Mouse (Mus musculus): ENCODE data around the gene Rpl24. TPM values are rescaled to one million over a fixed set of nuclear protein-coding genes. Genes with fewer than 3 reads are reported as not detected.

The Rpl24 gene
- polyA plus RNA-seq, 1 experiment, result 1,568 TPM

- H3K27me3 ChIP-seq (ENCODE audit: control insufficient read depth, insufficient read depth, insufficient read length), result no peaks in the 10 kb centered on the region
- H3K4me3 ChIP-seq (ENCODE audit: insufficient read depth, poor library complexity, severe bottlenecking), result no peak overlapping the region
- H3K79me2 ChIP-seq (ENCODE audit: control insufficient read depth, insufficient read depth), result peaks cover 84% of the 10 kb centered on the region
- peaks cover 62% of the 10 kb centered on the region for H3K79me3 ChIP-seq (ENCODE audit: low read depth)
- TF ChIP-seq FOSL1 (IDR thresholded peaks at IDR 0.05; ENCODE audit: insufficient read depth, low read length, poor library complexity, severe bottlenecking), result no peak
- TF ChIP-seq USF1 (IDR thresholded peaks at IDR 0.05; ENCODE audit: low read depth), result no peak
- H3K36me3 ChIP-seq (ENCODE audit: control insufficient read depth, insufficient read depth), result peaks cover 57% of the 10 kb centered on the region
- no peak overlapping the region for H3ac ChIP-seq (ENCODE audit: control insufficient read depth, insufficient read length, low read depth)
These were observed 6.6 kb downstream of the Rpl24 start for GRCm38 (mm10) chr16:55972626-55973201.

GRCm38 (mm10) chr16:55973431-55974255 is 7.6 kb downstream of the Rpl24 start, which contains the start of gene Zbtb11:
Gene Zbtb11, plus strand, starts transcription at chr16:55973883.
- H3K36me3 ChIP-seq (ENCODE audit: control insufficient read depth, insufficient read depth), result peaks cover 52% of the 10 kb centered on the region
- peaks cover 61% of the 10 kb centered on the region for H3K79me3 ChIP-seq (ENCODE audit: low read depth)
- peak within 1 kb of the TSS; percentile 91 for H3K4me3 ChIP-seq (ENCODE audit: insufficient read depth, poor library complexity, severe bottlenecking)
- TF ChIP-seq MYOD1 (IDR thresholded peaks at IDR 0.05; ENCODE audit: control insufficient read depth, insufficient read length, low read depth) (no peak), MAX (IDR thresholded peaks at IDR 0.05) (peak; percentile 88)
- peak within 1 kb of the TSS; percentile 100 for H3ac ChIP-seq (ENCODE audit: control insufficient read depth, insufficient read length, low read depth)
- H3K79me2 ChIP-seq (ENCODE audit: control insufficient read depth, insufficient read depth), result peaks cover 84% of the 10 kb centered on the region
- no peaks in the 10 kb centered on the region for H3K27me3 ChIP-seq (ENCODE audit: control insufficient read depth, insufficient read depth, insufficient read length)

- peaks cover 84% of the 10 kb centered on the region for H3K79me2 ChIP-seq (ENCODE audit: control insufficient read depth, insufficient read depth)
- H3ac ChIP-seq (ENCODE audit: control insufficient read depth, insufficient read length, low read depth), result peak overlapping the region; percentile 100
- TF ChIP-seq MYOD1 (IDR thresholded peaks at IDR 0.05; ENCODE audit: control insufficient read depth, insufficient read length, low read depth) (no peak), USF1 (IDR thresholded peaks at IDR 0.05; ENCODE audit: low read depth) (no peak), CEBPB (IDR thresholded peaks at IDR 0.05; ENCODE audit: low read depth) (no peak)
These were observed 8.3 kb downstream of the Rpl24 start for GRCm38 (mm10) chr16:55974256-55974902.

GRCm38 (mm10) chr16:55974903-55975285 is 8.8 kb downstream of the Rpl24 start:
- Histone ChIP-seq H3ac (ENCODE audit: control insufficient read depth, insufficient read length, low read depth) (peak overlapping the region; percentile 49), H3K36me3 (ENCODE audit: control insufficient read depth, insufficient read depth) (peaks cover 40% of the 10 kb centered on the region), H3K27me3 (ENCODE audit: control insufficient read depth, insufficient read depth, insufficient read length) (no peaks in the 10 kb centered on the region), H3K4me3 (ENCODE audit: insufficient read depth, poor library complexity, severe bottlenecking) (peak overlapping the region; percentile 91), H3K79me3 (ENCODE audit: low read depth) (peaks cover 63% of the 10 kb centered on the region), H3K79me2 (ENCODE audit: control insufficient read depth, insufficient read depth) (peaks cover 84% of the 10 kb centered on the region)
- no peak for TF ChIP-seq MYOD1 (IDR thresholded peaks at IDR 0.05; ENCODE audit: control insufficient read depth, insufficient read length, low read depth)
- TF ChIP-seq USF1 (IDR thresholded peaks at IDR 0.05; ENCODE audit: low read depth), result peak; percentile 64

More at GRCm38 (mm10) chr16:55974256-55974902, 8.3 kb downstream of the Rpl24 start:
- peaks cover 45% of the 10 kb centered on the region for H3K36me3 ChIP-seq (ENCODE audit: control insufficient read depth, insufficient read depth)
- H3K4me3 ChIP-seq (ENCODE audit: insufficient read depth, poor library complexity, severe bottlenecking), result peak overlapping the region; percentile 91
- peaks cover 64% of the 10 kb centered on the region for H3K79me3 ChIP-seq (ENCODE audit: low read depth)
- no peaks in the 10 kb centered on the region for H3K27me3 ChIP-seq (ENCODE audit: control insufficient read depth, insufficient read depth, insufficient read length)

- Histone ChIP-seq H3K27me3 (ENCODE audit: control insufficient read depth, insufficient read depth, insufficient read length) (no peaks in the 10 kb centered on the region), H3K79me3 (ENCODE audit: low read depth) (peaks cover 39% of the 10 kb centered on the region), H3K4me3 (ENCODE audit: insufficient read depth, poor library complexity, severe bottlenecking) (no peak overlapping the region), H3K36me3 (ENCODE audit: control insufficient read depth, insufficient read depth) (peaks cover 74% of the 10 kb centered on the region), H3ac (ENCODE audit: control insufficient read depth, insufficient read length, low read depth) (no peak overlapping the region), H3K79me2 (ENCODE audit: control insufficient read depth, insufficient read depth) (peaks cover 78% of the 10 kb centered on the region)
- no peak for TF ChIP-seq MAX (IDR thresholded peaks at IDR 0.05)
These were observed 19.9 kb downstream of the Rpl24 start for GRCm38 (mm10) chr16:55986001-55986400.

GRCm38 (mm10) chr16:55990311-55990710 is 24.2 kb downstream of the Rpl24 start:
- peaks cover 20% of the 10 kb centered on the region for H3K79me3 ChIP-seq (ENCODE audit: low read depth)
- H3K36me3 ChIP-seq (ENCODE audit: control insufficient read depth, insufficient read depth), result peaks cover 55% of the 10 kb centered on the region
- no peak for TF ChIP-seq FOSL1 (IDR thresholded peaks at IDR 0.05; ENCODE audit: insufficient read depth, low read length, poor library complexity, severe bottlenecking)
- TF ChIP-seq MAX (IDR thresholded peaks at IDR 0.05), result no peak
- TF ChIP-seq USF1 (IDR thresholded peaks at IDR 0.05; ENCODE audit: low read depth), result no peak
- no peak for TF ChIP-seq CTCF (IDR thresholded peaks at IDR 0.05; ENCODE audit: control insufficient read depth, insufficient read depth, insufficient read length)
- TF ChIP-seq CEBPB (IDR thresholded peaks at IDR 0.05; ENCODE audit: low read depth), result no peak
- TF ChIP-seq MYOG (IDR thresholded peaks at IDR 0.05; ENCODE audit: control insufficient read depth, extremely low read depth, insufficient read length), result no peak
- TF ChIP-seq MYOD1 (IDR thresholded peaks at IDR 0.05; ENCODE audit: control insufficient read depth, insufficient read length, low read depth), result no peak
- peaks cover 38% of the 10 kb centered on the region for H3K79me2 ChIP-seq (ENCODE audit: control insufficient read depth, insufficient read depth)
- H3ac ChIP-seq (ENCODE audit: control insufficient read depth, insufficient read length, low read depth), result no peak overlapping the region
- no peak overlapping the region for H3K4me3 ChIP-seq (ENCODE audit: insufficient read depth, poor library complexity, severe bottlenecking)
- H3K27me3 ChIP-seq (ENCODE audit: control insufficient read depth, insufficient read depth, insufficient read length), result no peaks in the 10 kb centered on the region

Data from C2C12 (cell line).